In the genomic region with DNA sequence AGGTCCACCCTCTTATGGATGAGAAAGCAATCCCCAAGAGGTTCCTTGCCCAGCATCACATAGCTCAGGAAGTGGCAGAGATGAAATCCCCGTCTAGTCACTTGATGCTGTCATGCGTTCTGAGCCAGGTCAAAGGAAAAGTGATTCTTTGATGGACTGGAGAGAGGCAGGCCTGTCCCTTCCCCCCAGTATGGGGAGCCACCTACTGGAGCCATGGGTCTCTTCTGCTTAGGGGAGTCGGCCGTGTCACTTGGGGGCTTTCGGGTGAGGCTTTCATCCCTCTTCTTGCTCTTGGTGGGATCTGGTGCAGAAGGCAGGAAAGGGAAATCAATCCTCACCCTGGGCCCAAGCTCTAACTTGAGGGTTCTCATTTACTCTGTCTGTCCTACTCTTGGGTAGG, we compare ENCODE assay signal across 20 mouse cellular contexts.
A peak's percentile ranks its signal among the peaks of the same experiment; 100 is the strongest.
DNase-seq lines count a peak whose midpoint lies in the region; ATAC-seq and TF ChIP-seq lines count a peak whose summit lies in the region.
"Had no signal": no experiment of that assay in that cellular context is flagged by ENCODE, and none has a peak within 500 bp of the region (broad histone marks: within the 10 kb centered on the region; RNA-seq: fewer than 3 reads in every experiment).

No protein-coding gene starts in this region.

- H3K4me1 ChIP-seq in heart, embryonic 10.5 days: peaks cover 89% of the 10 kb centered on the region
- peaks cover 38 to 48% of the 10 kb centered on the region in 2 experiments for H3K4me1 ChIP-seq in liver, embryonic 14.5 days (replicated peaks; ENCODE audit: control insufficient read depth in 2 of 2, insufficient read depth in 2 of 2, low read length in 1 of 2)
- H3K4me1 ChIP-seq in liver, embryonic 11.5 days (replicated peaks; ENCODE audit: control insufficient read depth, insufficient read depth, low read length): peaks cover 69% of the 10 kb centered on the region
- H3K4me1 ChIP-seq in midbrain, embryonic 15.5 days: peaks cover 17% of the 10 kb centered on the region; the same call in 1 of the 2 replicates
- H3K4me1 ChIP-seq in midbrain, postnatal 0 days (ENCODE audit: insufficient read depth, low read length): no peaks in the 10 kb centered on the region

- H3K9ac ChIP-seq in liver, embryonic 14.5 days (replicated peaks): no peak overlapping the region
- no peak overlapping the region for H3K9ac ChIP-seq in liver, embryonic 11.5 days (ENCODE audit: low read depth, low read length)
- no peak overlapping the region for H3K9ac ChIP-seq in midbrain, embryonic 15.5 days
- H3K9ac ChIP-seq in midbrain, postnatal 0 days (replicated peaks; ENCODE audit: low read length, poor library complexity, severe bottlenecking): no peak overlapping the region
- H3K9ac ChIP-seq: hindbrain, embryonic 15.5 days; kidney, embryonic 15.5 days had no signal

- no peaks in the 10 kb centered on the region for H3K9me3 ChIP-seq in heart, embryonic 10.5 days
- H3K9me3 ChIP-seq in liver, embryonic 14.5 days (ENCODE audit: control insufficient read depth, low read length): no peaks in the 10 kb centered on the region
- H3K9me3 ChIP-seq in liver, embryonic 11.5 days (ENCODE audit: control insufficient read depth, low read length): no peaks in the 10 kb centered on the region
- no peaks in the 10 kb centered on the region for H3K9me3 ChIP-seq in midbrain, embryonic 15.5 days
- no peaks in the 10 kb centered on the region for H3K9me3 ChIP-seq in midbrain, postnatal 0 days (ENCODE audit: low read length)
- H3K9me3 ChIP-seq: forebrain, embryonic 10.5 days; heart, embryonic 13.5 days; hindbrain, embryonic 15.5 days; kidney, embryonic 15.5 days had no signal

- peaks cover 16% of the 10 kb centered on the region; the same call in 1 of the 2 replicates for H3K36me3 ChIP-seq in heart, embryonic 10.5 days
- no peaks in the 10 kb centered on the region for H3K36me3 ChIP-seq in liver, embryonic 14.5 days (replicated peaks; ENCODE audit: control insufficient read depth, insufficient read depth, low read depth)
- H3K36me3 ChIP-seq in liver, embryonic 11.5 days (ENCODE audit: control insufficient read depth, insufficient read depth, low read length): no peaks in the 10 kb centered on the region
- no peaks in the 10 kb centered on the region for H3K36me3 ChIP-seq in midbrain, embryonic 15.5 days (replicated peaks)
- no peaks in the 10 kb centered on the region for H3K36me3 ChIP-seq in midbrain, postnatal 0 days (ENCODE audit: insufficient read depth, low read length)
- H3K36me3 ChIP-seq: hindbrain, embryonic 15.5 days had no signal

- peak overlapping the region; percentile 52; the same call in 1 of the 2 replicates for H3K27ac ChIP-seq in heart, embryonic 10.5 days
- no peak overlapping the region for H3K27ac ChIP-seq in liver, embryonic 14.5 days
- no peak overlapping the region for H3K27ac ChIP-seq in liver, embryonic 11.5 days (ENCODE audit: low read depth, low read length)
- 0 out of 2 replicates have a peak overlapping the region, but pooled peaks have one; percentile 8 for H3K27ac ChIP-seq in midbrain, embryonic 15.5 days
- H3K27ac ChIP-seq in midbrain, postnatal 0 days (ENCODE audit: low read depth, low read length): no peak overlapping the region
- H3K27ac ChIP-seq: forebrain, embryonic 10.5 days; hindbrain, embryonic 15.5 days; left cerebral cortex, adult 2 months had no signal

- DNase-seq in heart, embryonic 10.5 days (ENCODE audit: low spot score): no peak
- DNase-seq in heart, postnatal 4 days: no peak
- no peak for DNase-seq in liver, embryonic 14.5 days (ENCODE audit: low read depth in 3 of 3, low spot score in 3 of 3)
- DNase-seq in liver, embryonic 11.5 days (ENCODE audit: low spot score): no peak
- no peak for DNase-seq in midbrain, postnatal 0 days (ENCODE audit: low spot score)
- no peak for DNase-seq in right cerebral cortex, adult 2 months (ENCODE audit: low spot score in 2 of 2)
- DNase-seq: adrenal gland, adult 2 months; cerebellum, adult 18-20 months; cerebellum, postnatal 14 days; heart, postnatal 14 days; kidney, postnatal 4 days; right cerebral cortex, postnatal 25 days; thymus, postnatal 36 days had no signal

- no peak for ATAC-seq in liver, embryonic 14.5 days (ENCODE audit: insufficient read depth)
- no peak for ATAC-seq in liver, embryonic 11.5 days (replicated peaks; ENCODE audit: low FRiP score)
- no peak for ATAC-seq in midbrain, embryonic 15.5 days (replicated peaks)
- no peak for ATAC-seq in midbrain, postnatal 0 days (ENCODE audit: low FRiP score)
- ATAC-seq: intestine, embryonic 16.5 days had no signal

- H3K4me3 ChIP-seq in heart, embryonic 10.5 days: no peak overlapping the region
- H3K4me3 ChIP-seq in liver, embryonic 14.5 days (ENCODE audit: insufficient read depth in 1 of 2, low read depth in 2 of 2, low read length in 2 of 2): no peak overlapping the region
- H3K4me3 ChIP-seq in liver, embryonic 11.5 days (ENCODE audit: low read depth, low read length): no peak overlapping the region
- no peak overlapping the region for H3K4me3 ChIP-seq in midbrain, embryonic 15.5 days
- H3K4me3 ChIP-seq in midbrain, postnatal 0 days (ENCODE audit: low read depth, low read length): no peak overlapping the region
- H3K4me3 ChIP-seq: forebrain, embryonic 10.5 days; heart, embryonic 13.5 days; hindbrain, embryonic 15.5 days; kidney, embryonic 15.5 days; left cerebral cortex, adult 2 months had no signal

- peak; percentile 12; the same call in 1 of the 2 replicates for TF ChIP-seq CTCF in liver, embryonic 14.5 days (IDR thresholded peaks at IDR 0.05; ENCODE audit: low read depth)
- no peak for TF ChIP-seq CTCF in midbrain, postnatal 0 days (IDR thresholded peaks at IDR 0.05)

- no peaks in the 10 kb centered on the region for H3K27me3 ChIP-seq in heart, embryonic 10.5 days (ENCODE audit: insufficient read depth, poor library complexity, severe bottlenecking)
- no peaks in the 10 kb centered on the region for H3K27me3 ChIP-seq in liver, embryonic 14.5 days (ENCODE audit: control insufficient read depth, insufficient read depth, low read length)
- H3K27me3 ChIP-seq in liver, embryonic 11.5 days (replicated peaks; ENCODE audit: control insufficient read depth, insufficient read depth, low read length): no peaks in the 10 kb centered on the region
- H3K27me3 ChIP-seq in midbrain, embryonic 15.5 days (replicated peaks): no peaks in the 10 kb centered on the region
- no peaks in the 10 kb centered on the region for H3K27me3 ChIP-seq in midbrain, postnatal 0 days (ENCODE audit: insufficient read depth, low read length)
- H3K27me3 ChIP-seq: heart, embryonic 13.5 days; hindbrain, embryonic 15.5 days; kidney, embryonic 15.5 days had no signal

- TF ChIP-seq EP300 in liver, embryonic 14.5 days (IDR thresholded peaks at IDR 0.05; ENCODE audit: low read depth): no peak

- WGBS in heart, embryonic 10.5 days: 65% methylated on average over 5 of the region's 5 CpGs
- 68% methylated on average over 5 of the region's 5 CpGs for WGBS in liver, embryonic 14.5 days (ENCODE audit: insufficient replicate concordance)
- 76% methylated on average over 5 of the region's 5 CpGs for WGBS in liver, embryonic 11.5 days
- WGBS in midbrain, embryonic 15.5 days: 61% methylated on average over 5 of the region's 5 CpGs
- WGBS in midbrain, postnatal 0 days: 66% methylated on average over 5 of the region's 5 CpGs

- H3K4me2 ChIP-seq in liver, embryonic 14.5 days (ENCODE audit: low read depth): no peak overlapping the region
- no peak overlapping the region for H3K4me2 ChIP-seq in liver, embryonic 11.5 days
- no peak overlapping the region for H3K4me2 ChIP-seq in midbrain, embryonic 15.5 days
- H3K4me2 ChIP-seq in midbrain, postnatal 0 days (ENCODE audit: low read depth, low read length, poor library complexity, severe bottlenecking): no peak overlapping the region
- H3K4me2 ChIP-seq: heart, embryonic 13.5 days; hindbrain, embryonic 15.5 days; kidney, embryonic 15.5 days had no signal

Comparison
In these comparisons a context has a peak if more than half of its experiments do, and no peak if none do; other contexts are left out.
1. H3K27ac ChIP-seq: peak in heart, embryonic 10.5 days (single experiment) and midbrain, embryonic 15.5 days (single experiment); none in liver, embryonic 14.5 days (single experiment), liver, embryonic 11.5 days (single experiment) and midbrain, postnatal 0 days (single experiment).